Mouse (Mus musculus) intestine, embryonic 15.5 days (tissue): Measurements from ENCODE around the gene Mrnip. TPM values are rescaled to one million over a fixed set of nuclear protein-coding genes. Genes with fewer than 3 reads are reported as not detected.
A peak's percentile ranks its signal among the peaks of the same experiment; 100 is the strongest.

ENCODE experiments used
- ATAC-seq: fragments of 200-750 bp; cut with Nextera tagmentation; 2 replicates; pipeline ENCODE4 v1.8.0; 2017; ENCODE audit warnings: moderate TSS enrichment, moderate library complexity
- H3K27ac ChIP-seq: fragments of 300-500 bp; sonication (generic); 2 replicates; pipeline ENCODE4 v1.5.1; 2015; ENCODE audit warnings: mild to moderate bottlenecking, inconsistent platforms
- H3K27me3 ChIP-seq: fragments of 300-500 bp; sonication (generic); replicated peaks from 2 replicates; pipeline ENCODE4 v1.6.1; 2015; ENCODE audit warnings: inconsistent platforms
- H3K36me3 ChIP-seq: fragments of 300-500 bp; sonication (generic); 2 replicates; pipeline ENCODE4 v1.6.1; 2015; ENCODE audit warnings: inconsistent platforms
- H3K4me1 ChIP-seq: fragments of 300-500 bp; sonication (generic); replicated peaks from 2 replicates; pipeline ENCODE4 v1.6.1; 2015; ENCODE audit warnings: inconsistent platforms
- H3K4me2 ChIP-seq: fragments of 300-500 bp; sonication (generic); replicated peaks from 2 replicates; pipeline ENCODE4 v1.6.1; 2015; ENCODE audit warnings: mild to moderate bottlenecking, inconsistent platforms
- H3K4me3 ChIP-seq: fragments of 300-500 bp; sonication (generic); replicated peaks from 2 replicates; pipeline ENCODE4 v1.5.1; 2015; ENCODE audit warnings: inconsistent platforms
- H3K9ac ChIP-seq: fragments of 300-500 bp; sonication (generic); 2 replicates; pipeline ENCODE4 v1.6.1; 2015; ENCODE audit warnings: inconsistent platforms
- H3K9me3 ChIP-seq: fragments of 300-500 bp; sonication (generic); 2 replicates; pipeline ENCODE4 v1.6.1; 2016; ENCODE audit warnings: inconsistent platforms
- WGBS: fragments of 180-500 bp; shearing (Covaris S2); methylation state at CpG from one replicate; pipeline ENCODE4 v1.1.7; 2015; 5-methylcytosine and 5-hydroxymethylcytosine counted together
- polyA plus RNA-seq: library from polyadenylated mRNA; unstranded; fragments of >200 nt; fragmentation: Nextera tagmentation; extraction: Ambion mirVana; gene quantifications from 2 replicates; pipeline ENCODE4 v1.2.1, GENCODE M21; 2015

Gene Mrnip
- polyA plus RNA-seq, 1 experiment from 2014 or later: 9.6 TPM

DNA sequence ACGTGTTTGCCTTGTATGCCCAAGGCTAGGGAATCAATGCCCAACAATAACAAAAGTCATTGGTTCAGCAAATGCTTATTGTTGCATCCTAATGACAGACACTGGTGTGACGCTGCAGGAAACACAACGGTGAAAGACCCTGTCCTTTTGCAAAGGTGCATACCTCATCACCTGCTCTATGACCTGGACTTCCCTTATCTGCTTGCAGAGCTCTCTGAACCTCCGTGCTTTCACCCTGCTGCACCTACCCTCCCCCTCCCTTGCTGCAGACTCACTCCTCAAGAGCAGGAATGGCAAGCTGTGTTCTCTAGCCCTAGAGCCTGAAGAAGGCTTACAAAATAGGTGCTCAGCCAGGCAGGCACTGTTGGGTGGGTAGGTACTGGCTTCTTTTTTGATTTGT, 20.5 kb downstream of the Mrnip start:
- H3K4me3 ChIP-seq: no peak overlapping the region
- H3K9ac ChIP-seq: no peak overlapping the region
- no peaks in the 10 kb centered on the region for H3K27me3 ChIP-seq
- H3K4me1 ChIP-seq: no peaks in the 10 kb centered on the region; the same call in 1 of the 2 replicates
- no peak overlapping the region for H3K27ac ChIP-seq
- no peaks in the 10 kb centered on the region for H3K9me3 ChIP-seq
- H3K4me2 ChIP-seq: no peak overlapping the region
- WGBS: 66% methylated on average over 4 of the region's 4 CpGs
- ATAC-seq: peak; percentile 62
- H3K36me3 ChIP-seq: peaks cover 10% of the 10 kb centered on the region; the same call in 1 of the 2 replicates

DNA sequence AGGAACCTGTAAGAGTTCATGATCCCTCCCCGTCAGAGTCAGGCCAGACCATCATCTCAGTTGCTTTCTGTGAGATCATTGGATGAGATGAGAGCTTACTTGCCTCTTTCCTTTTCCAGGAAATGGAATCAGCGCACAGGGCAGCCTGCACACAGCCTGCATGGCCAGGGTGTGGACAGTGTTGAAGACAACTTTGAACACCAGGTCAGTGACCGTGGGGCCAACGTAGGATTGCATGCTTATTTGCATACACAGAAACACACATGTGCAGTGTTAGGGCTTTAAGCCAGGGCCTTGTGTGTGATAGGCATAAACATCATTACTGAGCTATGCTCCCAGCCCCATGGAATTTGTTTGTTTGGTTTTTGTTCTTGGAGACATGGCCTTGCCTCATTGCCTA, 23.3 kb downstream of the Mrnip start:
- 84% methylated on average over 4 of the region's 4 CpGs for WGBS
- H3K4me1 ChIP-seq: no peaks in the 10 kb centered on the region; the same call in 1 of the 2 replicates
- no peaks in the 10 kb centered on the region for H3K27me3 ChIP-seq
- H3K36me3 ChIP-seq: peaks cover 34% of the 10 kb centered on the region
- H3K4me3 ChIP-seq: no peak overlapping the region
- no peak for ATAC-seq
- H3K27ac ChIP-seq: no peak overlapping the region
- no peaks in the 10 kb centered on the region for H3K9me3 ChIP-seq
- H3K4me2 ChIP-seq: no peak overlapping the region
- no peak overlapping the region for H3K9ac ChIP-seq

DNA sequence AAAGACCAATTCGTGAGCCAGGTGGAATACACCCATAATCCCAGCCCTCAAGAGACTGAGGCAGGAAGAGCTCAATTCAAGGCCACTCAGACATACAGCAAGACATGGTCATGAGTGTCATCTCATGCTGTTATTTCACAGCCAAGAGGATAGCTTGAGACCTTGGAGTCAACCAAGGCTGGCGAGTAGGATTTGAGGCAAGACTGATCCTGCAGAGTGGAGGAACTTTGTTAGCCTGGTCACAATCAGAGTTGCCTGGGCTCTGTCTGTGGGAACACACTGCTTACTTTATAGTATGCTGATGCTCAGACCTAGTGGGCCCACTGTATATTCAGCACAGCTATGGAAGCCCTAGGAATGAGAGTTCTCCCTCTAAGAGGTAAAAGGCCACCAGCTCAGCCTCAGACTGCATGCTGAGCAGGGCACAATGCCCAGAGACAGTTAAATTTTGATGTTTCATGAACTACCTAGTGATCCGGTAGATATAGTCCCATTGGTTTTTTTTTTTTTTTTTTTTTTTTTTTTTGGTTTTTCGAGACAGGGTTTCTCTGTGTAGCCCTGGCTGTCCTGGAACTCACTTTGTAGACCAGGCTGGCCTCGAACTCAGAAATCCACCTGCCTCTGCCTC, 24.1 kb downstream of the Mrnip start:
- Histone ChIP-seq H3K36me3 (peaks cover 40% of the 10 kb centered on the region), H3K27me3 (no peaks in the 10 kb centered on the region), H3K27ac (no peak overlapping the region), H3K4me2 (no peak overlapping the region), H3K4me1 (no peaks in the 10 kb centered on the region; the same call in 1 of the 2 replicates), H3K4me3 (no peak overlapping the region), H3K9me3 (no peaks in the 10 kb centered on the region), H3K9ac (no peak overlapping the region)
- 94% methylated on average over 4 of the region's 5 CpGs for WGBS
- ATAC-seq: no peak

DNA sequence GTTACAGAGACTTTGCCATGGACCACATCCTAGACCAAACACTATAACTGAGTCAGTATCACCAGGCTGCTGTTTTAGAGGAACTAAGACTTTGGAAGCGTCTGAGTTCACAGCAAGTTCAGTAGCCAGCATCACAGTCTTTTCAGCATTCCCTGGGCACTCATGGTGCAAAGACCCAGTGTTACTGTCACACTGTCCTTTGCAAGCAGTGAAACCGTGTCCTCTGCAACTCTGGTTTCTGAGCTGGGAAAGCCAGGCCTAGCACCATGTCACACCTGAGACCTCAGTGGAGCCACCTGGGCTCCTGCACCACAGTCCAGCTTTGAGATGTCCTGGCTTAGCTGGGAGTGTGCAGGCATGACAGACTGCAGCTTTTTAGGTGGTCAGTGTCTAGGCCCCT, 24.7 kb downstream of the Mrnip start:
- 89% methylated on average over 2 of the region's 2 CpGs for WGBS
- Histone ChIP-seq H3K4me1 (no peaks in the 10 kb centered on the region; the same call in 1 of the 2 replicates), H3K4me3 (no peak overlapping the region), H3K9ac (no peak overlapping the region), H3K27ac (no peak overlapping the region), H3K36me3 (peaks cover 43% of the 10 kb centered on the region), H3K4me2 (no peak overlapping the region), H3K9me3 (no peaks in the 10 kb centered on the region), H3K27me3 (no peaks in the 10 kb centered on the region)
- no peak for ATAC-seq

DNA sequence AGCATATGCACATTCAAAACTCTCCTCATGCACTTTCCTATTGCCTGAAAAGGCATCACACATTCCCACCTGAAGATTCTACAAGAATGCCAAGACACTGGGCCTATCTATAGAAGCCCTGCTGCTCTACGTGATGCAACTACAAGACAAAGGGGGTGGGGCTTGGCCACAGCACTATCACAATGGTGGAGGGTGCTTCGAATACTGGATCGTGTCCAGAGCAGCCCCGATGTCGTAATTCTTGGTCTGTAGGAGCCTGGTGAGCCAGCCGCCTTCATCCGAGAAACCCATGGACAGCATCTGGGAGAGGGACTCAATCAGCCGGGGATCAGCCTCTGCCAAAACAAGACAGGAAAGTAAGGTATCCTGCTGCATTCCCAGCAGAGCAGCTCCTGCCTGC, 26.4 kb downstream of the Mrnip start:
- no peak overlapping the region for H3K4me2 ChIP-seq
- no peak overlapping the region for H3K4me3 ChIP-seq
- no peaks in the 10 kb centered on the region for H3K27me3 ChIP-seq
- H3K4me1 ChIP-seq: no peaks in the 10 kb centered on the region
- 81% methylated on average over 8 of the region's 8 CpGs for WGBS
- ATAC-seq: no peak
- H3K27ac ChIP-seq: no peak overlapping the region
- no peaks in the 10 kb centered on the region for H3K9me3 ChIP-seq
- H3K36me3 ChIP-seq: peaks cover 59% of the 10 kb centered on the region
- H3K9ac ChIP-seq: no peak overlapping the region

DNA sequence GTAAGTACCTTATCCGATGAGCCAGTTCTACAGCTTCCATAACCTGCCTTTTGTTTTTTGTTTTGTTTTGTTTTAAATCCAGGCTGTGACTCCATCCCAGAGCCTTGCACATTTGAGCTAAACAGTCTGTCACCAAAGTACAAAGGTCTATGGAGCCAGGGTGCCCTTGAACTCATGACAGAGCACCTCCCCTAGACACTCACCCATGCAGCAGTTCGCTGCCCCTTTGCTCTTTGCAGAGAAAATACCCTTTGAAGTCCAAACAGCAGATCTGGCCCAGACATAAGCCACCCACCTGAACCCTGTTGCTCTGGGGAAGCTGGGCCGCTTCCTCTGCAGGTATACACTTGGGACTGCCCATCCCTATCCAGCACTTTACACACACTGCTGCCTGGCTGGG, 27.3 kb downstream of the Mrnip start:
- no peak for ATAC-seq
- Histone ChIP-seq H3K27ac (no peak overlapping the region), H3K4me2 (no peak overlapping the region), H3K36me3 (peaks cover 69% of the 10 kb centered on the region), H3K9ac (no peak overlapping the region), H3K4me1 (no peaks in the 10 kb centered on the region), H3K27me3 (no peaks in the 10 kb centered on the region), H3K9me3 (no peaks in the 10 kb centered on the region), H3K4me3 (no peak overlapping the region)
- 87% methylated on average over 3 of the region's 3 CpGs for WGBS

DNA sequence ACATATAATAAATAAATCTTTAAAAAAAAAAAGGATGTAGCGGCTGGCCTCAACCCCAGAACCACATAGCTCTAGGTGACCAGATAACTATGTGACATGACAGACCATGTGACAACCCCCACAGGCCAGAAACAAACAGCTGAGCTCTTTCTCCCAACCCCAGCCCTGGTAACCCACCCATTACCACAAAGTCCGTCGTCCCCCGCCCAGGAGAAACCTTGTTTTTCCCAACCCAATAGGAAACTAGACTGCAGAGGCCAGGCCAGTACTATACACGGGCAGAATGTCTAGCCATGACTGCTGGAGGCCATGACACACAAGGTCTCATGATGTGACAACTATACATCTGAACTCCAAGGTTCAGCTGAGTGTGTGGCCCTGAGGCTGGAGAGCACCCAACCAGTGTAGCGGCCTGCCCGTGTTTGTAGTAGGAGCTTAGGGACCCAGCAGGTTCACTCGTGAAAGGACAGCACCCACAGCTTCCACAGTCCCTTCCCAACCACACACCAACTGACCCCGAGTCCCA, 29.1 kb downstream of the Mrnip start:
- H3K4me2 ChIP-seq: no peak overlapping the region
- ATAC-seq: no peak
- H3K9me3 ChIP-seq: no peaks in the 10 kb centered on the region
- no peak overlapping the region for H3K9ac ChIP-seq
- H3K27ac ChIP-seq: no peak overlapping the region
- H3K4me1 ChIP-seq: no peaks in the 10 kb centered on the region
- H3K36me3 ChIP-seq: peaks cover 80% of the 10 kb centered on the region
- H3K4me3 ChIP-seq: no peak overlapping the region
- no peaks in the 10 kb centered on the region for H3K27me3 ChIP-seq
- 89% methylated on average over 9 of the region's 9 CpGs for WGBS

DNA sequence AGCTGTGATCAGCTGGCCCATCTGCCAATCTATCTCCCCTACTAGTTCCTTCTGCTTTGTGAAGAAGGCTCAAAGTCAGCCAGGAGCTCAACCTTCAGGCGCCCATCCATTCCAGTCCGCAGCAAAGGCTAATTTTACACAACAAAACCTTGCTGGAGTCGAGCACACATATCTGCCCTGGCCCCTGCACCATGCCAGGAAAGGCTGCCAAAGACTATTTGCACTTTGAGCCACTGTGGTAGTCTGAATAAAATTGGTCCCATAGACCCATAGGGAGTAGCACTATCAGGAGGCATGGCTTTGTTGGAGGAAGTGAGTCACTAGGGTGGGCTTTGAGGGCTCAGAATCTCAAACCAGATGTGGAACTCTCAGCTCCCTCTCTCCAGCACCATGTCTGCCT, 31.2 kb downstream of the Mrnip start:
- ATAC-seq: no peak
- Histone ChIP-seq H3K4me3 (no peak overlapping the region), H3K36me3 (peaks cover 63% of the 10 kb centered on the region), H3K9me3 (no peaks in the 10 kb centered on the region), H3K27ac (no peak overlapping the region), H3K4me1 (0 out of 2 replicates have a peak, but pooled peaks cover 3% of the 10 kb centered on the region), H3K9ac (no peak overlapping the region), H3K4me2 (no peak overlapping the region), H3K27me3 (no peaks in the 10 kb centered on the region)
- WGBS: 91% methylated on average over 3 of the region's 3 CpGs

DNA sequence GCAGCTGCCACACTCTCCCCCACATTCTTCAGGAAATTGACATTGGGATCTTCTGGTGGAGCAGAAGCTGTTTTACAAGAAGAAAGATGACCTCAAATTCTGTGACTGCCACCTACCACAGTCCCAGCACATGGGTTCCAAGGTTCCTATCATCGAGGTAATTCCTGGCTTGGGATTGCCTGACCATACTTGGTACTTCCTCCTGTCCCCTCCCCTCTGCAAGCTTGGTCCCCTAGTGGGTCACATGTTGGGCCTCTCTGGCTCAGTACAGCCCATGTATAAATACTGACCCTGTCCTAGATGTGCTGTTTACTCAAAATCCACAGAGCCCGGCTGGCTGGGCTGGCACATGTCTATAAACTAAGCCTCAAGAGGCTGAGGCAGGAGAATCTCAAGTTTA, 31.8 kb downstream of the Mrnip start:
- H3K9me3 ChIP-seq: no peaks in the 10 kb centered on the region
- H3K9ac ChIP-seq: no peak overlapping the region
- 79% methylated on average over 2 of the region's 2 CpGs for WGBS
- H3K4me3 ChIP-seq: no peak overlapping the region
- H3K36me3 ChIP-seq: peaks cover 58% of the 10 kb centered on the region
- H3K27ac ChIP-seq: no peak overlapping the region
- no peak for ATAC-seq
- H3K4me1 ChIP-seq: peaks cover 6% of the 10 kb centered on the region; the same call in 1 of the 2 replicates
- no peaks in the 10 kb centered on the region for H3K27me3 ChIP-seq
- H3K4me2 ChIP-seq: no peak overlapping the region

DNA sequence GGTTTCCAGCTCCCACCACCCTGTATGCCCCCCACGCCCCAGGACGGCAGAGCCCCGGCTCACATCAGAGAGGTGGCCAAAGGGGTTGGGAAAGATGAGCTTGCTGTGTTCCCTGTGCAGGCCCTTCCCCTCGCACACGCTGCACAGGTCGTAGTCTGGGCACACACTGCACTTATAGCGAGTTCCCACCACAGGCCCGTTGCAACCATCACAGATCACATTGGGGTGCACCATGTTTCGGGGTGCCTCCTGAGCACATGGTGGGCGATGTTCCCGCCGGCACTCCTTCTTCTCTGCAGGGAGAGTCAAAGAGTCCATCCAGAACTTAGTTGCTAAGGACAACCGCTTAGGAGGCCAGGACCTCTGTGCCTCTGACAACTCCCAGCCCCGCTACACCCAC, 33.1 kb downstream of the Mrnip start:
- Histone ChIP-seq H3K9me3 (no peaks in the 10 kb centered on the region), H3K36me3 (peaks cover 47% of the 10 kb centered on the region), H3K4me3 (no peak overlapping the region), H3K4me2 (no peak overlapping the region), H3K27ac (no peak overlapping the region), H3K9ac (no peak overlapping the region), H3K4me1 (peaks cover 9% of the 10 kb centered on the region; the same call in 1 of the 2 replicates), H3K27me3 (no peaks in the 10 kb centered on the region)
- no peak for ATAC-seq
- WGBS: 96% methylated on average over 14 of the region's 14 CpGs

DNA sequence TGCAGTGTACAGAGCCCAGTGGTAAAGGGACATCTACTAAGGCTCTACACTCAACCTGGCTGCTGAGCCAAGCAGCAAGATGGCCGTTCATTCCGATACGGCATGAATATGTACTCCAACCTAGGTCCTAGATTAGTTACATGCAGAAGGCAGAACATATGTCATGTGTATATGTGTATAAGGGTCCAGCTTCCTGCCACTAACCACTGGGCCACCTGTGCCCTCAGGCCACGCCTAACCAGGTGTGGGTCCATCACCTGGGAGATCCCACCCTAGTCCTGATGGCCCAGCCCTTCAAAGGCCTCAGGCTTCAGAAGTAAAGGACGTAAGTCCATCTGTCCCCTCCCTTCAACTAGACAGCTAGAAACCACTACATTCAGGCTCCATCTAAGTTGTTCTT, 33.8 kb downstream of the Mrnip start:
- Histone ChIP-seq H3K9ac (no peak overlapping the region), H3K27me3 (no peaks in the 10 kb centered on the region), H3K4me2 (no peak overlapping the region), H3K4me3 (no peak overlapping the region), H3K27ac (no peak overlapping the region), H3K9me3 (no peaks in the 10 kb centered on the region), H3K4me1 (peaks cover 11% of the 10 kb centered on the region; the same call in 1 of the 2 replicates), H3K36me3 (peaks cover 42% of the 10 kb centered on the region)
- 85% methylated on average over 5 of the region's 5 CpGs for WGBS
- no peak for ATAC-seq

DNA sequence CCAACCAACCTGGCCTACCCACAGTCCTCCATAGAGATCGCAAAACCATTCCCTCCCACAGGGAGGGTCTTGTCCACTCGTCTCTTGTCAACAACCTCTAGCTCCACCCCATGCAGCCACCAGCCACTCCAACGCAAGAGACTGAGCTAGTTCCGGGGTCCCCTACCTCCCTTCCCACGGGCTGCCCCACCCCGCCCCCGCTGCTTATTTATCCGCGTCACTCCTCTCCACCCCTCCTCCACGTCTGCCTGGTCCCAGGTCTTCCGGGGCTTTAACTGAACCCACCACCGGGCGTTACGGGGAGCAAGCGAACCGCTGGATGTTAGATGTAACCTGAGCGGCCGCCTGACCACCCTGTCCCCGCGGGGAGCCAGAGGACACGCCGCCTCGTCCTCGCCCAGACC, 35.9 kb downstream of the Mrnip start:
- Histone ChIP-seq H3K9me3 (no peaks in the 10 kb centered on the region), H3K27me3 (no peaks in the 10 kb centered on the region), H3K4me3 (peak overlapping the region; percentile 96), H3K4me2 (peak overlapping the region; percentile 67), H3K36me3 (peaks cover 26% of the 10 kb centered on the region), H3K4me1 (peaks cover 15% of the 10 kb centered on the region; the same call in 1 of the 2 replicates), H3K9ac (peak overlapping the region; percentile 97), H3K27ac (peak overlapping the region; percentile 99)
- peak; percentile 94 for ATAC-seq
- WGBS: 0% methylated on average over 24 of the region's 24 CpGs
